Mouse (Mus musculus) lung, postnatal 0 days (tissue): Measurements from ENCODE around the gene Gm20388. TPM values are rescaled to one million over a fixed set of nuclear protein-coding genes. Genes with fewer than 3 reads are reported as not detected.

Experiments used
- ATAC-seq: fragments of 200-750 bp; cut with Nextera tagmentation; 2 replicates; pipeline ENCODE4 v1.8.0; 2017; ENCODE audit warnings: moderate library complexity
- DNase-seq: peaks from one replicate; pipeline ENCODE4 v3.0.0-alpha.2; 2016; ENCODE audit warnings: low spot score
- H3K27ac ChIP-seq: fragments of 300-500 bp; sonication (generic); 2 replicates; pipeline ENCODE4 v1.5.1; 2014; ENCODE audit warnings: antibody characterized with exemption, mild to moderate bottlenecking, low read length, mixed read lengths
- H3K27me3 ChIP-seq: fragments of 300-500 bp; sonication (generic); replicated peaks from 2 replicates; pipeline ENCODE4 v1.6.1; 2014; ENCODE audit warnings: low read length, mixed read lengths; ENCODE audit not compliant: insufficient read depth
- H3K36me3 ChIP-seq: fragments of 300-500 bp; sonication (generic); 2 replicates; pipeline ENCODE4 v1.6.1; 2014; ENCODE audit warnings: low read length, mixed read lengths; ENCODE audit not compliant: insufficient read depth
- H3K4me1 ChIP-seq: fragments of 300-500 bp; sonication (generic); 2 replicates; pipeline ENCODE4 v1.6.1; 2014; ENCODE audit warnings: antibody characterized with exemption, low read depth, low read length, mixed read lengths; ENCODE audit not compliant: insufficient read depth
- H3K4me2 ChIP-seq: fragments of 300-500 bp; sonication (generic); replicated peaks from 2 replicates; pipeline ENCODE4 v1.6.1; 2014; ENCODE audit warnings: low read depth, mild to moderate bottlenecking, low read length, moderate library complexity, mixed read lengths
- H3K4me3 ChIP-seq: fragments of 300-500 bp; sonication (generic); 2 replicates; pipeline ENCODE4 v1.5.1; 2014; ENCODE audit warnings: low read depth, low read length
- H3K9ac ChIP-seq: fragments of 300-500 bp; sonication (generic); replicated peaks from 2 replicates; pipeline ENCODE4 v1.6.1; 2014; ENCODE audit warnings: low read depth, mild to moderate bottlenecking
- H3K9me3 ChIP-seq: fragments of 300-500 bp; sonication (generic); 2 replicates; pipeline ENCODE4 v1.6.1; 2016; ENCODE audit warnings: low read length, mixed read lengths
- CTCF ChIP-seq: IDR thresholded peaks from 2 replicates; pipeline ENCODE4 v1.5.1; 2016; ENCODE audit warnings: antibody characterized with exemption, mild to moderate bottlenecking
- EP300 ChIP-seq: IDR thresholded peaks from 2 replicates; pipeline ENCODE4 v1.6.1; 2016; ENCODE audit warnings: antibody characterized with exemption, mild to moderate bottlenecking, control low read depth
- WGBS: fragments of 180-500 bp; shearing (Covaris S2); extraction: QIAGEN DNeasy Blood & Tissue Kit; methylation state at CpG from one replicate; pipeline ENCODE4 v1.1.7; 2014; 5-methylcytosine and 5-hydroxymethylcytosine counted together
- polyA plus RNA-seq: library from polyadenylated mRNA; unstranded; fragments of >200 nt; fragmentation: Nextera tagmentation; extraction: Ambion mirVana; gene quantifications from 2 replicates; pipeline ENCODE4 v1.2.1, GENCODE M21; 2015

Gene Gm20388
- polyA plus RNA-seq, 1 experiment from 2014 or later: not detected

DNA sequence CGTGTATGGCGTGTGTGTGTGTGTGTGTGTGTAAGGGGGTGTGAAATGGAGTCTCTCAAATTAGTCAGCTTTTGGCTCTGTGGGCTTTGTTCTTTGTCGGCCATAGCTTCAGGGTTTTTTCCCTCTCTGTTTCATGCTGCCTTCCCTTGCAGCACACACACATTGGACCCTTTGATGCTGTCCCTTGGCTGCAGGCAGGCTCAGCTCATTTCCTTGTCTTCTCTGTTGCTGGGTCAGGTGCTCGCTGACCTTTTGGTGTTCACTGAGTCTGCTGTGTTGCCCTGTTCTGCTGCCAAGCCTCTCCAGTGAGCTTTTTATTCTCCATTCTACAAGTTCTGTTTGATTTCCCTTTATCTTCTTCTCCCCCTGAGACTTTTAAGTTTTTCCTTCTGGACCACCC lies 218.9 kb downstream of the Gm20388 start:
- Histone ChIP-seq H3K9ac (no peak overlapping the region), H3K4me1 (no peaks in the 10 kb centered on the region), H3K4me3 (no peak overlapping the region), H3K36me3 (no peaks in the 10 kb centered on the region), H3K4me2 (no peak overlapping the region), H3K27ac (no peak overlapping the region), H3K9me3 (no peaks in the 10 kb centered on the region), H3K27me3 (no peaks in the 10 kb centered on the region)
- WGBS: 68% methylated on average over 4 of the region's 4 CpGs
- ATAC-seq: no peak
- TF ChIP-seq EP300 (no peak), CTCF (no peak)
- no peak for DNase-seq

DNA sequence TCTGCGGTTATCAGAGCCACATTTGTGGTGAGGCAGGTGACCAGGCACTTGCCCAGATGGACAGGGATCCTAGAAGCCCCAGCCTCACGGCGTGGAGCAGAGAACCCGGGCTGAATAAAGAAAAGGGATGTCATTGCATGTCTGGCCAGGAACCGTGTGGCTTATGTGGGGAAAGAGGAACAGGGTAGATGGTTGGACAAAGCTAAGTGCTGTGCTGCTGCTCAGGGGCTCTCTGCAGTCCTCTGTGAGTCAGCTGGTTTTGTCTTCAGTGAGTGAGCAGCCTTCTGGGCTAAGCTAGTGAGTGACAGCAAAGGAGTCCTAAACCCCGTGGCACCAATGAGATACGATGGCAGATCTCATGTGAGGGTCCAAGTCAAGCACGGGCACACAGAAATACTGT lies 220.5 kb downstream of the Gm20388 start:
- ATAC-seq (no peak), DNase-seq (no peak)
- Histone ChIP-seq H3K9ac (no peak overlapping the region), H3K27ac (no peak overlapping the region), H3K4me2 (no peak overlapping the region), H3K36me3 (no peaks in the 10 kb centered on the region), H3K4me1 (no peaks in the 10 kb centered on the region), H3K27me3 (0 out of 2 replicates have a peak, but pooled peaks cover 2% of the 10 kb centered on the region), H3K9me3 (no peaks in the 10 kb centered on the region), H3K4me3 (no peak overlapping the region)
- WGBS: 69% methylated on average over 8 of the region's 8 CpGs
- TF ChIP-seq EP300 (no peak), CTCF (no peak)

DNA sequence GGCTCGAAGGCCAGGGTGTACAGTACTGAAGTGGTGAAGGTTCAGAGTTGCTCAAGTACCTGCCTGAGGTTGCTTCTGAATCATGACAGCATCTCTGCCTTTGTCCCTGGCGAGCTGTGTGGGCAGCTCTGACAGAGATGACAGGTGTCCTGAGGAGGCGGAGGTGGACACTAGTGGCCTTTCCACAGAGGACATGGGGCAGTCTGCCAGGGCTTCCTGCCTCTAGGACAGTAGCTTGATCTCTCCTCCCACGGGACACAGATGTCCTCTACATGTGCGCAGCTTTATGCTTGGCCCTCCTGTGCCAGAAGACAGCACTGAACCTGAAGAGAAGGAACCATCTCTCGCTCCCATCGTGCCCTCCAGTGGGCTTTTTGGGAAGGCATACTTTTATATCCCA lies 222.5 kb downstream of the Gm20388 start:
- no peak for ATAC-seq
- 67% methylated on average over 7 of the region's 7 CpGs for WGBS
- no peak overlapping the region for H3K9ac ChIP-seq
- no peak for DNase-seq
- H3K36me3 ChIP-seq: no peaks in the 10 kb centered on the region
- H3K9me3 ChIP-seq: no peaks in the 10 kb centered on the region
- TF ChIP-seq CTCF: no peak
- TF ChIP-seq EP300: no peak
- no peak overlapping the region for H3K27ac ChIP-seq
- H3K4me2 ChIP-seq: no peak overlapping the region
- H3K27me3 ChIP-seq: peaks cover 9% of the 10 kb centered on the region; the same call in 1 of the 2 replicates
- H3K4me3 ChIP-seq: no peak overlapping the region
- H3K4me1 ChIP-seq: no peaks in the 10 kb centered on the region

DNA sequence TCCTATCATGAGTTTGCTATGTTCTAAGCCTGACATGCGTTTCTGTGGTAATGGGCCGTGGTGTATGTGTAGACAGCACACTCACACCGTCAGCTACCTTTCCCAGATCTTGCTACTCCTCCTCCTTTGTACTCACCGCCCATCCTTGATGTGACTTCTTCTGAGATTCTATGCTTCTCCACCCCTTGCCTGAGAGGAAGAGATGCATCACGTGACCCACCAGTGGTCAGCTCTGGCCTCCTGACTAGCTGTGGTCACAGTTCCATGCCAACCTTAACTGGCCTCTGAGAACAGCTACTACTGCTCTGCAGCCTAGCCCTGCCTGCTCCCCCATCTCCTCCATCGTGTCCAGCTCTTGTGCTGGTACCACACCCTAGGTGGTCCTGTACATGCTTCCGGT lies 225.0 kb downstream of the Gm20388 start:
- no peak for TF ChIP-seq CTCF
- no peak for TF ChIP-seq EP300
- peaks cover 11% of the 10 kb centered on the region; the same call in 1 of the 2 replicates for H3K27me3 ChIP-seq
- H3K36me3 ChIP-seq: no peaks in the 10 kb centered on the region
- H3K4me2 ChIP-seq: no peak overlapping the region
- WGBS: 90% methylated on average over 7 of the region's 7 CpGs
- H3K4me1 ChIP-seq: no peaks in the 10 kb centered on the region
- ATAC-seq (no peak), DNase-seq (no peak)
- H3K4me3 ChIP-seq: no peak overlapping the region
- no peaks in the 10 kb centered on the region for H3K9me3 ChIP-seq
- H3K27ac ChIP-seq: no peak overlapping the region
- H3K9ac ChIP-seq: no peak overlapping the region

DNA sequence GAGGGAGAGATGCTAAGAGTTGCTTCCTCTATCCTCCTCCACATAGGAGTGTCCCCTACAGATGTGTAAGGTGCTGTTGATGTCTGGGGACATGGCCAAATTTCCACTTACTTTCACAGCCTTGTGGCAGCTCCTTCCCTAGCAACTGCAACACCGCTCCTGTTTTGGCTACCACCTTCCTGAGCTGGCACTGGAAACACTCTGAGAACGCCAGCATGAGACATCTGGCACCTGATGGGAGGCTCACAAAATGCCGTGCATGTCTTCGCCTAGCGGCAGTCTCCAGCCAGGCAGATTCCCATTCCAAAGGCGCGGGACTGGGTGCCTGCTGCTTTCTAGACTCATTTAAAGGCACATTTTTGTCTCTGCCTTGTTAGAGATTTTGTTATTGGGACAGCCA lies 226.0 kb downstream of the Gm20388 start:
- Histone ChIP-seq H3K4me2 (no peak overlapping the region), H3K4me1 (peaks cover 3% of the 10 kb centered on the region; the same call in 1 of the 2 replicates), H3K27ac (no peak overlapping the region), H3K36me3 (no peaks in the 10 kb centered on the region), H3K9ac (no peak overlapping the region), H3K27me3 (peaks cover 11% of the 10 kb centered on the region; the same call in 1 of the 2 replicates), H3K4me3 (no peak overlapping the region), H3K9me3 (no peaks in the 10 kb centered on the region)
- WGBS: 63% methylated on average over 7 of the region's 7 CpGs
- no peak for DNase-seq
- TF ChIP-seq CTCF: no peak
- TF ChIP-seq EP300: no peak
- no peak for ATAC-seq

DNA sequence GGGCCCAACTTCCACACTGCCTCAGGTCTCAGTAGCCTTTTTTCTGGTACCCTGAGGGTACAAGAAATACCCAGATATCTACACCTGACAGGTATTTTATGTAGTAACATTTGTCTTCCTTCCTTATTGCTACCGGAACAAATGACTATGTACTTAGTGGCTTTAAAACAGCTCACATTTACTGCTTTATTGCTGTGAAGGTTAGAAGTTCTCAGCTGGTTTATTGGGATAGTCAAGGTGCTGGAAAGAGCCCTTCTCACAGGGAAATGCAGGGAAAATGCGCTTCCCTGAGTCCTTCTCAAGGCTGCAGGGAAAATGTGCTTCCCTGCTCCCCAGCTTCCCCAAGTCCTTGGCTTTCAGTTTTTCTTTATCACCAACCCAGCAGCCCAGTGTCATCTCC lies 228.3 kb downstream of the Gm20388 start:
- Histone ChIP-seq H3K4me2 (no peak overlapping the region), H3K4me1 (peaks cover 6% of the 10 kb centered on the region; the same call in 1 of the 2 replicates), H3K4me3 (no peak overlapping the region), H3K9me3 (no peaks in the 10 kb centered on the region), H3K27ac (no peak overlapping the region), H3K36me3 (no peaks in the 10 kb centered on the region), H3K9ac (no peak overlapping the region), H3K27me3 (peaks cover 11% of the 10 kb centered on the region; the same call in 1 of the 2 replicates)
- no peak for DNase-seq
- TF ChIP-seq EP300 (no peak), CTCF (no peak)
- WGBS: 93% methylated on average over 2 of the region's 2 CpGs
- no peak for ATAC-seq

DNA sequence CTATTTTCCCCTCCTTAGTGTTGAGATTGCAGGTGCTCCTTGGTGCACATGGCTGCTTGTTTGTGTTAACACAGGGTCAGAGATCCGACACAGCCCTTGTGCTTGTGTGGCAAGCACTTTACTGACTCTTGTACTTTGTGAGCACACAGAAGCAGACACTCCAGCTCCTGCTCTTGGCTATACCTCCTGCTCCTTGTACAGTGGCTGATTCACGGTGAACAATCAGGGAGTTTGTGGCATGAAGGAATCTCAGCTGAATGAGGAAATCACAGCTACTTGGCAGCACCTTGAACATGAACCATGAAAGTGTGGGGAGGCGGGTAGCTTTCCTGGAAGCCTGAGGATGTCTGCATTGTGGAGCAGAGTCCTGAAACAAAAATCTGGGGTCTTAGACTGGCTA lies 230.1 kb downstream of the Gm20388 start:
- peaks cover 9% of the 10 kb centered on the region; the same call in 1 of the 2 replicates for H3K27me3 ChIP-seq
- DNase-seq (peak; percentile 91), ATAC-seq (peak; percentile 83)
- no peak overlapping the region for H3K4me2 ChIP-seq
- H3K9ac ChIP-seq: no peak overlapping the region
- H3K36me3 ChIP-seq: no peaks in the 10 kb centered on the region
- H3K27ac ChIP-seq: no peak overlapping the region
- H3K9me3 ChIP-seq: no peaks in the 10 kb centered on the region
- TF ChIP-seq EP300 (peak; percentile 21; the same call in 1 of the 2 replicates), CTCF (no peak)
- peaks cover 6% of the 10 kb centered on the region; the same call in 1 of the 2 replicates for H3K4me1 ChIP-seq
- no peak overlapping the region for H3K4me3 ChIP-seq
- WGBS: 56% methylated on average over 3 of the region's 3 CpGs
